Mouse (Mus musculus) bone marrow, adult 2 months (tissue): ENCODE measurements at regions not wholly inside any gene's neighbourhood (a gene's known extent, or its start where the extent isn't known, plus 50 kb on each side); places are given as distances from the start of the nearest gene placed in this dataset.

ENCODE experiments used
- CTCF ChIP-seq: fragments of 200-500 bp; IDR thresholded peaks from 2 replicates; pipeline ENCODE4 v1.5.1; 2011; ENCODE audit warnings: low read length, control low read depth; ENCODE audit not compliant: control insufficient read depth, insufficient read depth
- POLR2A ChIP-seq: fragments of 200-500 bp; IDR thresholded peaks from 2 replicates; pipeline ENCODE4 v1.6.1; 2011; ENCODE audit warnings: low read depth, mild to moderate bottlenecking, control low read depth, low read length, borderline replicate concordance; ENCODE audit not compliant: control insufficient read depth

GRCm38 (mm10) chr9:115476205-115476604, 166.0 kb upstream of the Stt3b start:
- no peak for TF ChIP-seq POLR2A
- TF ChIP-seq CTCF = no peak
